Mouse (Mus musculus) MEL (cell line): ENCODE measurements around the gene Schip1.

Experiments
- CTCF ChIP-seq, 3 experiments: IDR thresholded peaks in 2 of 3; conservative IDR thresholded peaks in 1 of 3; 2 replicates each; pipeline ENCODE4 v1.5.1; 2011 to 2012; ENCODE audit warnings: low read length in 3 of 3, low read depth in 2 of 3, mild to moderate bottlenecking in 2 of 3, improper control_type of control experiment in 1 of 3, inconsistent platforms in 1 of 3, mixed read lengths in 1 of 3, moderate library complexity in 1 of 3; ENCODE audit not compliant: control insufficient read depth in 1 of 3, insufficient read depth in 1 of 3, poor library complexity in 1 of 3, severe bottlenecking in 1 of 3
- EP300 ChIP-seq, 2 experiments: IDR thresholded peaks; 2 replicates each; pipeline ENCODE4 v1.6.1; 2011; ENCODE audit warnings: improper control_type of control experiment in 2 of 2, low read length in 2 of 2, low read depth in 1 of 2, mild to moderate bottlenecking in 1 of 2
- ETS1 ChIP-seq: IDR thresholded peaks from 2 replicates; pipeline ENCODE4 v1.6.1; 2012; ENCODE audit warnings: low read depth, mild to moderate bottlenecking, inconsistent platforms, low read length, improper control_type of control experiment, moderate library complexity
- GATA1 ChIP-seq: IDR thresholded peaks from 2 replicates; pipeline ENCODE4 v1.6.1; 2011; ENCODE audit warnings: low read depth, low read length, improper control_type of control experiment
- MAZ ChIP-seq: IDR thresholded peaks from 2 replicates; pipeline ENCODE4 v1.6.1; 2012; ENCODE audit warnings: low read depth, mild to moderate bottlenecking, inconsistent platforms, low read length, improper control_type of control experiment
- POLR2A ChIP-seq, 2 experiments: IDR thresholded peaks; 2 replicates each; pipeline ENCODE4 v1.6.1; 2011 to 2012; ENCODE audit warnings: low read length in 2 of 2, mild to moderate bottlenecking in 2 of 2, control low read depth in 1 of 2, improper control_type of control experiment in 1 of 2, low read depth in 1 of 2, moderate library complexity in 1 of 2; ENCODE audit not compliant: control insufficient read depth in 1 of 2, insufficient read depth in 1 of 2, poor library complexity in 1 of 2
- POLR2AphosphoS5 ChIP-seq: IDR thresholded peaks from 2 replicates; pipeline ENCODE4 v1.6.1; 2012; ENCODE audit warnings: low read depth, borderline replicate concordance, mild to moderate bottlenecking, inconsistent platforms, low read length, moderate library complexity, mixed read lengths
- USF1 ChIP-seq: IDR thresholded peaks from 2 replicates; pipeline ENCODE4 v1.6.1; 2014; ENCODE audit warnings: low read depth, mild to moderate bottlenecking, inconsistent platforms, low read length, improper control_type of control experiment, moderate library complexity
- USF2 ChIP-seq, 2 experiments: IDR thresholded peaks; 2 replicates each; pipeline ENCODE4 v1.6.1; 2011 to 2012; ENCODE audit warnings: improper control_type of control experiment in 2 of 2, low read length in 2 of 2, borderline replicate concordance in 1 of 2, inconsistent platforms in 1 of 2, low read depth in 1 of 2, mild to moderate bottlenecking in 1 of 2; ENCODE audit not compliant: insufficient read depth in 1 of 2
- ZC3H11A ChIP-seq: IDR thresholded peaks from 2 replicates; pipeline ENCODE4 v1.6.1; 2012; ENCODE audit warnings: low read depth, mild to moderate bottlenecking, inconsistent platforms, low read length, improper control_type of control experiment
- ZNF384 ChIP-seq: IDR thresholded peaks from 2 replicates; pipeline ENCODE4 v1.6.1; 2012; ENCODE audit warnings: low read depth, mild to moderate bottlenecking, inconsistent platforms, low read length, improper control_type of control experiment

DNA sequence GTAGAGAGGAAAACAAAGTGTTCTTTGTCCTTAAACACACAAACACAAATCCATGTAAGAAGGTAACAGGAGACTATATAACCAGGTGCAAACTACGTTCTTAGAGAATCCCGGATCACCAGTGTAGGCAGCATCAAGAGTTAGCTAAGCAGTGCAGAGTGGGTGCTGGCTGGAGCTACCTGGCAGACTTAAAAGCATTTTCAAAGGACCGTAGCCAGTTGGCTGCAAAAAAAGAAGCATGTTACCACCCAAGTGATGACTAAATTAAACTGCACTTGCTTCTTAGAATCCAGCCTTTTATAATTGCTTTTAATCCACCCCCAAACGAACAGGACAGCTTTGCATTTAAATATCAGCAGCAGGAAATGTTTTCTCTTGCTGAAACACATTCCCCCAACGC lies 402.0 kb downstream of the Schip1 start:
- no peak for TF ChIP-seq ZNF384
- TF ChIP-seq USF2 (IDR thresholded peaks at IDR 0.05; ENCODE audit: borderline replicate concordance in 1 of 2, insufficient read depth in 1 of 2, low read depth in 1 of 2, low read length in 2 of 2), result no peak
- TF ChIP-seq CTCF (IDR thresholded peaks at IDR 0.05 in 2 of 3, conservative IDR thresholded peaks at IDR 0.05 in 1 of 3; ENCODE audit: control insufficient read depth in 1 of 3, insufficient read depth in 1 of 3, low read depth in 2 of 3, low read length in 3 of 3, poor library complexity in 1 of 3, severe bottlenecking in 1 of 3), result no peak
- TF ChIP-seq MAZ, result no peak
- TF ChIP-seq ETS1, result no peak
- no peak for TF ChIP-seq POLR2AphosphoS5
- no peak for TF ChIP-seq GATA1
- no peak for TF ChIP-seq USF1
- TF ChIP-seq ZC3H11A, result no peak
- TF ChIP-seq EP300 (IDR thresholded peaks at IDR 0.05; ENCODE audit: low read depth in 1 of 2, low read length in 2 of 2), result no peak
- TF ChIP-seq POLR2A (IDR thresholded peaks at IDR 0.05; ENCODE audit: control insufficient read depth in 1 of 2, insufficient read depth in 1 of 2, low read depth in 1 of 2, low read length in 2 of 2, poor library complexity in 1 of 2), result no peak
